Mouse (Mus musculus) heart, adult 18-20 months (tissue): ENCODE measurements around the gene Sf3b6. TPM values are rescaled to one million over a fixed set of nuclear protein-coding genes. Genes with fewer than 3 reads are reported as not detected.

Experiments
- total RNA-seq, 2 experiments: library from RNA; stranded (reverse); gene quantifications; 2 replicates each; pipeline ENCODE4 v1.2.3; 2021

Sf3b6 gene
- total RNA-seq, 2 experiments from 2014 or later, result 41.5 TPM

Other genes starting within 250 kb of the Sf3b6 start
- 10 to 100 TPM; 36.6 to 37.3 TPM for gene Itsn2, start 224.9 kb upstream of the Sf3b6 start, total RNA-seq
- not detected for gene Gm3625, start 224.6 kb upstream of the Sf3b6 start, total RNA-seq
- under 1 TPM; 0.15 to 0.23 TPM for gene Fam228a, start 79.1 kb upstream of the Sf3b6 start, total RNA-seq
- 1 to 10 TPM; 4.1 to 4.2 TPM for gene Pfn4, start 48.5 kb upstream of the Sf3b6 start, total RNA-seq
- gene Fam228b, start 48.3 kb upstream of the Sf3b6 start, total RNA-seq, result 1 to 10 TPM; 3.1 to 3.4 TPM
- under 1 TPM in 1 of 2 experiments, not detected in 1; 0.74 TPM for gene Fkbp1b, start 24.0 kb downstream of the Sf3b6 start, total RNA-seq
- gene Wdcp, start 25.8 kb downstream of the Sf3b6 start, total RNA-seq, result 1 to 10 TPM; 7.3 to 8.4 TPM
- gene Mfsd2b, start 56.8 kb downstream of the Sf3b6 start, total RNA-seq, result under 1 TPM; 0.52 to 0.93 TPM
- 10 to 100 TPM; 69.0 to 76.7 TPM for gene Ubxn2a, start 90.2 kb downstream of the Sf3b6 start, total RNA-seq
- 10 to 100 TPM; 11.6 to 12.4 TPM for gene Atad2b, start 99.8 kb downstream of the Sf3b6 start, total RNA-seq